Mouse (Mus musculus): ENCODE data around the gene Osbpl10.

- no peak for TF ChIP-seq MAX (IDR thresholded peaks at IDR 0.05; ENCODE audit: low read depth)
- no peak for TF ChIP-seq TCF12 (IDR thresholded peaks at IDR 0.05; ENCODE audit: insufficient read depth, poor library complexity, severe bottlenecking)
- TF ChIP-seq POLR2AphosphoS2 (IDR thresholded peaks at IDR 0.05; ENCODE audit: insufficient read length, low read depth): no peak
- TF ChIP-seq USF1 (IDR thresholded peaks at IDR 0.05; ENCODE audit: low read depth): no peak
- no peak for TF ChIP-seq E2F4 (IDR thresholded peaks at IDR 0.05; ENCODE audit: insufficient read depth)
Observed at GRCm38 (mm10) chr9:115161591-115161990, 183.2 kb downstream of the Osbpl10 start.

All from myocyte (in vitro differentiated cells).